Mouse (Mus musculus): Measurements from ENCODE around the gene A630023A22Rik. TPM values are rescaled to one million over a fixed set of nuclear protein-coding genes. Genes with fewer than 3 reads are reported as not detected.
A peak's percentile ranks its signal among the peaks of the same experiment; 100 is the strongest.

The A630023A22Rik gene
- polyA plus RNA-seq, 1 experiment from 2014 or later: not detected

GRCm38 (mm10) chr14:34077222-34077621, 25.3 kb downstream of the A630023A22Rik start:
- no peak for DNase-seq (ENCODE audit: low spot score)
- H3K4me2 ChIP-seq (ENCODE audit: low read depth, low read length, severe bottlenecking): no peak overlapping the region
- no peak overlapping the region for H3K9ac ChIP-seq (ENCODE audit: low read length)
- WGBS: 80% methylated on average over 5 of the region's 5 CpGs
- no peak overlapping the region for H3K4me3 ChIP-seq (ENCODE audit: low read depth, low read length)
- ATAC-seq (replicated peaks; ENCODE audit: low FRiP score): no peak
- H3K4me1 ChIP-seq (replicated peaks; ENCODE audit: control insufficient read depth, insufficient read depth, low read length): no peaks in the 10 kb centered on the region
- H3K9me3 ChIP-seq (ENCODE audit: control insufficient read depth, low read length): no peaks in the 10 kb centered on the region
- no peaks in the 10 kb centered on the region for H3K36me3 ChIP-seq (ENCODE audit: control insufficient read depth, insufficient read depth, low read length)
- no peak overlapping the region for H3K27ac ChIP-seq (ENCODE audit: low read depth, low read length)
- no peaks in the 10 kb centered on the region for H3K27me3 ChIP-seq (ENCODE audit: control insufficient read depth, insufficient read depth, low read length)

GRCm38 (mm10) chr14:34075346-34075745, 27.2 kb downstream of the A630023A22Rik start:
- Histone ChIP-seq H3K4me3 (ENCODE audit: low read depth, low read length) (no peak overlapping the region), H3K4me1 (replicated peaks; ENCODE audit: control insufficient read depth, insufficient read depth, low read length) (no peaks in the 10 kb centered on the region), H3K27ac (ENCODE audit: low read depth, low read length) (no peak overlapping the region), H3K27me3 (ENCODE audit: control insufficient read depth, insufficient read depth, low read length) (no peaks in the 10 kb centered on the region), H3K9ac (ENCODE audit: low read length) (no peak overlapping the region), H3K4me2 (ENCODE audit: low read depth, low read length, severe bottlenecking) (no peak overlapping the region), H3K36me3 (ENCODE audit: control insufficient read depth, insufficient read depth, low read length) (no peaks in the 10 kb centered on the region), H3K9me3 (ENCODE audit: control insufficient read depth, low read length) (no peaks in the 10 kb centered on the region)
- no peak for ATAC-seq (replicated peaks; ENCODE audit: low FRiP score)
- 54% methylated on average over 4 of the region's 4 CpGs for WGBS
- DNase-seq (ENCODE audit: low spot score): no peak

GRCm38 (mm10) chr14:34071665-34072064, 30.9 kb downstream of the A630023A22Rik start:
- H3K4me3 ChIP-seq (ENCODE audit: low read depth, low read length): no peak overlapping the region
- no peaks in the 10 kb centered on the region for H3K4me1 ChIP-seq (replicated peaks; ENCODE audit: control insufficient read depth, insufficient read depth, low read length)
- DNase-seq (ENCODE audit: low spot score): no peak
- H3K4me2 ChIP-seq (ENCODE audit: low read depth, low read length, severe bottlenecking): no peak overlapping the region
- no peaks in the 10 kb centered on the region for H3K36me3 ChIP-seq (ENCODE audit: control insufficient read depth, insufficient read depth, low read length)
- no peaks in the 10 kb centered on the region for H3K27me3 ChIP-seq (ENCODE audit: control insufficient read depth, insufficient read depth, low read length)
- WGBS: 56% methylated on average over 6 of the region's 6 CpGs
- H3K9ac ChIP-seq (ENCODE audit: low read length): no peak overlapping the region
- ATAC-seq (replicated peaks; ENCODE audit: low FRiP score): no peak
- H3K9me3 ChIP-seq (ENCODE audit: control insufficient read depth, low read length): no peaks in the 10 kb centered on the region
- no peak overlapping the region for H3K27ac ChIP-seq (ENCODE audit: low read depth, low read length)

- Histone ChIP-seq H3K9ac (ENCODE audit: low read length) (no peak within 1 kb of the TSS), H3K36me3 (ENCODE audit: control insufficient read depth, insufficient read depth, low read length) (no peaks in the 10 kb centered on the region), H3K4me1 (replicated peaks; ENCODE audit: control insufficient read depth, insufficient read depth, low read length) (no peaks in the 10 kb centered on the region), H3K27ac (ENCODE audit: low read depth, low read length) (no peak within 1 kb of the TSS), H3K4me2 (ENCODE audit: low read depth, low read length, severe bottlenecking) (no peak within 1 kb of the TSS), H3K9me3 (ENCODE audit: control insufficient read depth, low read length) (no peaks in the 10 kb centered on the region), H3K27me3 (ENCODE audit: control insufficient read depth, insufficient read depth, low read length) (no peaks in the 10 kb centered on the region), H3K4me3 (ENCODE audit: low read depth, low read length) (no peak within 1 kb of the TSS)
- DNase-seq (ENCODE audit: low spot score): no peak
- WGBS: 89% methylated on average over 6 of the region's 6 CpGs
- ATAC-seq (replicated peaks; ENCODE audit: low FRiP score): no peak
Observed at GRCm38 (mm10) chr14:34052516-34052915, 50.0 kb downstream of the A630023A22Rik start, which contains the start of gene Antxrl. TSS of gene Antxrl (plus strand) at chr14:34052707.

- no peaks in the 10 kb centered on the region for H3K4me1 ChIP-seq (replicated peaks; ENCODE audit: control insufficient read depth, insufficient read depth, low read length)
- no peak overlapping the region for H3K4me2 ChIP-seq (ENCODE audit: low read depth, low read length, severe bottlenecking)
- H3K9me3 ChIP-seq (ENCODE audit: control insufficient read depth, low read length): no peaks in the 10 kb centered on the region
- no peak overlapping the region for H3K27ac ChIP-seq (ENCODE audit: low read depth, low read length)
- WGBS: 73% methylated on average over 5 of the region's 5 CpGs
- H3K27me3 ChIP-seq (ENCODE audit: control insufficient read depth, insufficient read depth, low read length): no peaks in the 10 kb centered on the region
- H3K9ac ChIP-seq (ENCODE audit: low read length): no peak overlapping the region
- H3K36me3 ChIP-seq (ENCODE audit: control insufficient read depth, insufficient read depth, low read length): no peaks in the 10 kb centered on the region
- no peak for DNase-seq (ENCODE audit: low spot score)
- no peak overlapping the region for H3K4me3 ChIP-seq (ENCODE audit: low read depth, low read length)
- ATAC-seq (replicated peaks; ENCODE audit: low FRiP score): no peak
Observed at GRCm38 (mm10) chr14:34050101-34050779, 52.3 kb downstream of the A630023A22Rik start.

- Histone ChIP-seq H3K9me3 (ENCODE audit: control insufficient read depth, low read length) (no peaks in the 10 kb centered on the region), H3K9ac (ENCODE audit: low read length) (no peak overlapping the region), H3K4me1 (replicated peaks; ENCODE audit: control insufficient read depth, insufficient read depth, low read length) (no peaks in the 10 kb centered on the region), H3K36me3 (ENCODE audit: control insufficient read depth, insufficient read depth, low read length) (no peaks in the 10 kb centered on the region), H3K4me2 (ENCODE audit: low read depth, low read length, severe bottlenecking) (no peak overlapping the region), H3K27ac (ENCODE audit: low read depth, low read length) (no peak overlapping the region), H3K4me3 (ENCODE audit: low read depth, low read length) (no peak overlapping the region), H3K27me3 (ENCODE audit: control insufficient read depth, insufficient read depth, low read length) (no peaks in the 10 kb centered on the region)
- WGBS: 81% methylated on average over 3 of the region's 3 CpGs
- ATAC-seq (replicated peaks; ENCODE audit: low FRiP score): no peak
- DNase-seq (ENCODE audit: low spot score): no peak
Observed at GRCm38 (mm10) chr14:34043341-34043740, 59.2 kb downstream of the A630023A22Rik start.

GRCm38 (mm10) chr14:34041241-34041640, 61.3 kb downstream of the A630023A22Rik start:
- Histone ChIP-seq H3K27me3 (ENCODE audit: control insufficient read depth, insufficient read depth, low read length) (no peaks in the 10 kb centered on the region), H3K4me2 (ENCODE audit: low read depth, low read length, severe bottlenecking) (no peak overlapping the region), H3K36me3 (ENCODE audit: control insufficient read depth, insufficient read depth, low read length) (no peaks in the 10 kb centered on the region), H3K4me1 (replicated peaks; ENCODE audit: control insufficient read depth, insufficient read depth, low read length) (no peaks in the 10 kb centered on the region), H3K9me3 (ENCODE audit: control insufficient read depth, low read length) (no peaks in the 10 kb centered on the region), H3K27ac (ENCODE audit: low read depth, low read length) (no peak overlapping the region), H3K4me3 (ENCODE audit: low read depth, low read length) (no peak overlapping the region), H3K9ac (ENCODE audit: low read length) (no peak overlapping the region)
- ATAC-seq (replicated peaks; ENCODE audit: low FRiP score): no peak
- DNase-seq (ENCODE audit: low spot score): no peak
- 84% methylated on average over 4 of the region's 4 CpGs for WGBS

GRCm38 (mm10) chr14:34033841-34034610, 68.5 kb downstream of the A630023A22Rik start:
- no peak overlapping the region for H3K27ac ChIP-seq (ENCODE audit: low read depth, low read length)
- DNase-seq (ENCODE audit: low spot score) (peak; percentile 21), ATAC-seq (replicated peaks; ENCODE audit: low FRiP score) (no peak)
- no peak overlapping the region for H3K9ac ChIP-seq (ENCODE audit: low read length)
- WGBS: 85% methylated on average over 8 of the region's 8 CpGs
- H3K9me3 ChIP-seq (ENCODE audit: control insufficient read depth, low read length): no peaks in the 10 kb centered on the region
- no peaks in the 10 kb centered on the region for H3K4me1 ChIP-seq (replicated peaks; ENCODE audit: control insufficient read depth, insufficient read depth, low read length)
- H3K27me3 ChIP-seq (ENCODE audit: control insufficient read depth, insufficient read depth, low read length): no peaks in the 10 kb centered on the region
- H3K36me3 ChIP-seq (ENCODE audit: control insufficient read depth, insufficient read depth, low read length): no peaks in the 10 kb centered on the region
- no peak overlapping the region for H3K4me3 ChIP-seq (ENCODE audit: low read depth, low read length)
- no peak overlapping the region for H3K4me2 ChIP-seq (ENCODE audit: low read depth, low read length, severe bottlenecking)
